Mouse (Mus musculus) A20 (cell line): ENCODE data around the gene Csn2.

Experiments used
- DNase-seq: peaks from one replicate; pipeline ENCODE4 v3.0.0-alpha.2; 2011; ENCODE audit warnings: low read depth, low spot score

Gene Csn2

GRCm38 (mm10) chr5:87699530-87699929, at the start of gene Csn2:
Gene Csn2 (minus strand): TSS chr5:87699630.
- no peak for DNase-seq

GRCm38 (mm10) chr5:87734821-87735220, 35.4 kb upstream of the Csn2 start:
- no peak for DNase-seq

GRCm38 (mm10) chr5:87705891-87706290, 6.5 kb upstream of the Csn2 start:
- DNase-seq, result no peak

- DNase-seq, result no peak
Measured at GRCm38 (mm10) chr5:87665908-87666307, 33.5 kb downstream of the Csn2 start, which contains the start of gene Csn1s1. Gene Csn1s1 (plus strand): TSS chr5:87666208.

GRCm38 (mm10) chr5:87642787-87643186, 56.6 kb downstream of the Csn2 start:
- DNase-seq, result peak; percentile 41
